Mouse (Mus musculus): ENCODE results near the gene Kiss1r. TPM values are rescaled to one million over a fixed set of nuclear protein-coding genes. Genes with fewer than 3 reads are reported as not detected.

Gene Kiss1r
- polyA plus RNA-seq, 1 experiment from 2014 or later = 0.51 TPM

- no peak overlapping the region for H3K4me2 ChIP-seq (ENCODE audit: low read length)
- H3K9me3 ChIP-seq (ENCODE audit: control insufficient read depth, low read length) = no peaks in the 10 kb centered on the region; the same call in 1 of the 2 replicates
- no peak overlapping the region for H3K9ac ChIP-seq (ENCODE audit: low read length)
- 89% methylated on average over 10 of the region's 10 CpGs for WGBS
- H3K36me3 ChIP-seq (ENCODE audit: control insufficient read depth, insufficient read depth, low read length) = peaks cover 61% of the 10 kb centered on the region
- no peak overlapping the region for H3K4me3 ChIP-seq (ENCODE audit: low read depth, low read length)
- H3K27ac ChIP-seq (ENCODE audit: low read depth) = no peak overlapping the region
- 0 out of 2 replicates have a peak, but pooled peaks cover 4% of the 10 kb centered on the region for H3K4me1 ChIP-seq (replicated peaks; ENCODE audit: control insufficient read depth, insufficient read depth, low read length)
- DNase-seq (ENCODE audit: low spot score) (no peak), ATAC-seq (replicated peaks; ENCODE audit: low FRiP score, low TSS enrichment, low read depth) (no peak)
- no peaks in the 10 kb centered on the region for H3K27me3 ChIP-seq (replicated peaks; ENCODE audit: control insufficient read depth, insufficient read depth, low read length)
These were observed 9.4 kb upstream of the Kiss1r start for GRCm38 (mm10) chr10:79907415-79907814.

GRCm38 (mm10) chr10:79908167-79909091 lies 8.3 kb upstream of the Kiss1r start, which contains the start of gene Med16:
Med16 (minus strand) TSS chr10:79908923.
- ATAC-seq (replicated peaks; ENCODE audit: low FRiP score, low TSS enrichment, low read depth) = peak; percentile 94
- Histone ChIP-seq H3K36me3 (ENCODE audit: control insufficient read depth, insufficient read depth, low read length) (peaks cover 51% of the 10 kb centered on the region), H3K9me3 (ENCODE audit: control insufficient read depth, low read length) (no peaks in the 10 kb centered on the region; the same call in 1 of the 2 replicates), H3K27me3 (replicated peaks; ENCODE audit: control insufficient read depth, insufficient read depth, low read length) (no peaks in the 10 kb centered on the region), H3K9ac (ENCODE audit: low read length) (peak within 1 kb of the TSS; percentile 95), H3K4me2 (ENCODE audit: low read length) (peak within 1 kb of the TSS; percentile 46), H3K4me1 (replicated peaks; ENCODE audit: control insufficient read depth, insufficient read depth, low read length) (0 out of 2 replicates have a peak, but pooled peaks cover 4% of the 10 kb centered on the region), H3K4me3 (ENCODE audit: low read depth, low read length) (peak within 1 kb of the TSS; percentile 79), H3K27ac (ENCODE audit: low read depth) (peak within 1 kb of the TSS; percentile 98)
- peak; percentile 98 for DNase-seq (ENCODE audit: low spot score)
- WGBS = under 1% methylated on average over 52 of the region's 52 CpGs

GRCm38 (mm10) chr10:79909092-79909922 lies 7.5 kb upstream of the Kiss1r start:
- peak overlapping the region; percentile 95 for H3K9ac ChIP-seq (ENCODE audit: low read length)

GRCm38 (mm10) chr10:79910556-79910955 lies 6.2 kb upstream of the Kiss1r start, which contains the start of gene Gm26602:
Gm26602 (plus strand) TSS chr10:79910856.
- Histone ChIP-seq H3K4me1 (replicated peaks; ENCODE audit: control insufficient read depth, insufficient read depth, low read length) (peaks cover 18% of the 10 kb centered on the region; the same call in 1 of the 2 replicates), H3K4me2 (ENCODE audit: low read length) (no peak within 1 kb of the TSS), H3K36me3 (ENCODE audit: control insufficient read depth, insufficient read depth, low read length) (peaks cover 38% of the 10 kb centered on the region), H3K9ac (ENCODE audit: low read length) (no peak within 1 kb of the TSS), H3K27ac (ENCODE audit: low read depth) (no peak within 1 kb of the TSS), H3K4me3 (ENCODE audit: low read depth, low read length) (no peak within 1 kb of the TSS), H3K9me3 (ENCODE audit: control insufficient read depth, low read length) (no peaks in the 10 kb centered on the region), H3K27me3 (replicated peaks; ENCODE audit: control insufficient read depth, insufficient read depth, low read length) (no peaks in the 10 kb centered on the region)
- ATAC-seq (replicated peaks; ENCODE audit: low FRiP score, low TSS enrichment, low read depth) (no peak), DNase-seq (ENCODE audit: low spot score) (no peak)
- 90% methylated on average over 4 of the region's 4 CpGs for WGBS

More at GRCm38 (mm10) chr10:79909092-79909922, 7.5 kb upstream of the Kiss1r start:
- no peaks in the 10 kb centered on the region for H3K27me3 ChIP-seq (replicated peaks; ENCODE audit: control insufficient read depth, insufficient read depth, low read length)
- H3K36me3 ChIP-seq (ENCODE audit: control insufficient read depth, insufficient read depth, low read length) = peaks cover 48% of the 10 kb centered on the region
- peaks cover 5% of the 10 kb centered on the region; the same call in 1 of the 2 replicates for H3K4me1 ChIP-seq (replicated peaks; ENCODE audit: control insufficient read depth, insufficient read depth, low read length)
- peak overlapping the region; percentile 79 for H3K4me3 ChIP-seq (ENCODE audit: low read depth, low read length)
- peak overlapping the region; percentile 46 for H3K4me2 ChIP-seq (ENCODE audit: low read length)
- 22% methylated on average over 14 of the region's 14 CpGs for WGBS
- ATAC-seq (replicated peaks; ENCODE audit: low FRiP score, low TSS enrichment, low read depth) (peak; percentile 44; the same call in 1 of the 2 replicates), DNase-seq (ENCODE audit: low spot score) (peak; percentile 82)
- no peaks in the 10 kb centered on the region; the same call in 1 of the 2 replicates for H3K9me3 ChIP-seq (ENCODE audit: control insufficient read depth, low read length)
- H3K27ac ChIP-seq (ENCODE audit: low read depth) = peak overlapping the region; percentile 98

GRCm38 (mm10) chr10:79912412-79912811 lies 4.4 kb upstream of the Kiss1r start:
- Histone ChIP-seq H3K27ac (ENCODE audit: low read depth) (no peak overlapping the region), H3K9ac (ENCODE audit: low read length) (no peak overlapping the region), H3K36me3 (ENCODE audit: control insufficient read depth, insufficient read depth, low read length) (peaks cover 24% of the 10 kb centered on the region), H3K4me3 (ENCODE audit: low read depth, low read length) (no peak overlapping the region), H3K27me3 (replicated peaks; ENCODE audit: control insufficient read depth, insufficient read depth, low read length) (peaks cover under 1% of the 10 kb centered on the region; the same call in 1 of the 2 replicates), H3K4me1 (replicated peaks; ENCODE audit: control insufficient read depth, insufficient read depth, low read length) (peaks cover 28% of the 10 kb centered on the region; the same call in 1 of the 2 replicates), H3K4me2 (ENCODE audit: low read length) (no peak overlapping the region), H3K9me3 (ENCODE audit: control insufficient read depth, low read length) (no peaks in the 10 kb centered on the region)
- no peak for DNase-seq (ENCODE audit: low spot score)
- WGBS = 62% methylated on average over 20 of the region's 20 CpGs
- ATAC-seq (replicated peaks; ENCODE audit: low FRiP score, low TSS enrichment, low read depth) = no peak

- Histone ChIP-seq H3K9me3 (ENCODE audit: control insufficient read depth, low read length) (no peaks in the 10 kb centered on the region), H3K27me3 (replicated peaks; ENCODE audit: control insufficient read depth, insufficient read depth, low read length) (peaks cover 19% of the 10 kb centered on the region), H3K4me3 (ENCODE audit: low read depth, low read length) (no peak overlapping the region), H3K9ac (ENCODE audit: low read length) (no peak overlapping the region), H3K36me3 (ENCODE audit: control insufficient read depth, insufficient read depth, low read length) (peaks cover 24% of the 10 kb centered on the region), H3K4me1 (replicated peaks; ENCODE audit: control insufficient read depth, insufficient read depth, low read length) (peaks cover 37% of the 10 kb centered on the region; the same call in 1 of the 2 replicates), H3K4me2 (ENCODE audit: low read length) (no peak overlapping the region), H3K27ac (ENCODE audit: low read depth) (no peak overlapping the region)
- ATAC-seq (replicated peaks; ENCODE audit: low FRiP score, low TSS enrichment, low read depth) (no peak), DNase-seq (ENCODE audit: low spot score) (no peak)
- 70% methylated on average over 11 of the region's 11 CpGs for WGBS
These were observed 2.4 kb upstream of the Kiss1r start for GRCm38 (mm10) chr10:79914131-79914947.

- peaks cover 27% of the 10 kb centered on the region for H3K27me3 ChIP-seq (replicated peaks; ENCODE audit: control insufficient read depth, insufficient read depth, low read length)
- DNase-seq (ENCODE audit: low spot score) (no peak), ATAC-seq (replicated peaks; ENCODE audit: low FRiP score, low TSS enrichment, low read depth) (no peak)
- H3K4me1 ChIP-seq (replicated peaks; ENCODE audit: control insufficient read depth, insufficient read depth, low read length) = peaks cover 34% of the 10 kb centered on the region; the same call in 1 of the 2 replicates
- no peak overlapping the region for H3K4me3 ChIP-seq (ENCODE audit: low read depth, low read length)
- H3K36me3 ChIP-seq (ENCODE audit: control insufficient read depth, insufficient read depth, low read length) = peaks cover 24% of the 10 kb centered on the region
- WGBS = 60% methylated on average over 7 of the region's 7 CpGs
- peak overlapping the region; percentile 85 for H3K4me2 ChIP-seq (ENCODE audit: low read length)
- no peak overlapping the region for H3K27ac ChIP-seq (ENCODE audit: low read depth)
- no peaks in the 10 kb centered on the region for H3K9me3 ChIP-seq (ENCODE audit: control insufficient read depth, low read length)
- no peak overlapping the region for H3K9ac ChIP-seq (ENCODE audit: low read length)
These were observed 1.7 kb upstream of the Kiss1r start for GRCm38 (mm10) chr10:79914948-79915596.

Data from intestine, embryonic 14.5 days (tissue).